Mouse (Mus musculus): ENCODE results near the gene Mthfd1l.

Mthfd1l gene

GRCm38 (mm10) chr10:4210313-4211066, 237.6 kb downstream of the Mthfd1l start:
- DNase-seq (ENCODE audit: low spot score), result peak; percentile 7

GRCm38 (mm10) chr10:4211067-4211447, 238.1 kb downstream of the Mthfd1l start:
- no peak for DNase-seq (ENCODE audit: low spot score)
